Mouse (Mus musculus) E14TG2a.4 (cell line): ENCODE results near the gene Poln.

ENCODE experiments used
- H3K27me3 ChIP-seq: 2 replicates; pipeline ENCODE4 v1.6.1; 2014; ENCODE audit warnings: low read length, control low read depth; ENCODE audit not compliant: insufficient read depth
- H3K36me3 ChIP-seq: 2 replicates; pipeline ENCODE4 v1.6.1; 2014; ENCODE audit warnings: low read length, control low read depth; ENCODE audit not compliant: insufficient read depth
- H3K4me1 ChIP-seq: replicated peaks from 2 replicates; pipeline ENCODE4 v1.6.1; 2014; ENCODE audit warnings: low read depth, low read length, control low read depth
- H3K4me3 ChIP-seq: replicated peaks from 2 replicates; pipeline ENCODE4 v1.5.1; 2014; ENCODE audit warnings: mild to moderate bottlenecking, low read length
- H3K9me3 ChIP-seq: 2 replicates; pipeline ENCODE4 v1.6.1; 2014; ENCODE audit warnings: low read length, control low read depth
- CTCF ChIP-seq: conservative IDR thresholded peaks from 2 replicates; pipeline ENCODE4 v1.5.1; 2014; ENCODE audit warnings: low read length
- NANOG ChIP-seq: IDR thresholded peaks from 2 replicates; pipeline ENCODE4 v1.6.1; 2014; ENCODE audit warnings: borderline replicate concordance, low read length, mixed read lengths
- POU5F1 ChIP-seq: IDR thresholded peaks from 2 replicates; pipeline ENCODE4 v1.6.1; 2014; ENCODE audit warnings: low read length, borderline replicate concordance

The Poln gene

DNA sequence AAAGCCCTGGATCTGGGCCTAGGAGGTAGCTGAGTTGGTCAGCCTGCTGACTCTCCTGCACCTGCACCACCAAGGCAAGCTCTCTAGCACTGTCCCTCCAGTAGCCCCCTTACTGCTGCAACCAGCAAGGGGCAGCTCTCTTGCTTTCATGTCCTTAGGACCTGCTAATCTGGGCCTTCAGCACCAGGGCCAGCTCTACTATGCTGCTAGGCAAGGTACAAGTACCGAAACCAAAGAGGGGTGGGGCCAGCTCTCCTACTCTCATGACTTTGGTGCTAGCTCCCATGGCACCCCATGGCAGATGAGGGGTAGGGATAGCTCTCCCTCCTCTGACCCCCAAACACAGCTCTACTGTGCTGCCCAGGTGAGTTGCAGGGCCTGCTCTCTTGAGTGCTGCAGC, 45.1 kb downstream of the Poln start:
- H3K9me3 ChIP-seq = no peaks in the 10 kb centered on the region
- H3K27me3 ChIP-seq = 0 out of 2 replicates have a peak, but pooled peaks cover 3% of the 10 kb centered on the region
- H3K4me3 ChIP-seq = no peak overlapping the region
- peaks cover 5% of the 10 kb centered on the region for H3K4me1 ChIP-seq
- no peak for TF ChIP-seq POU5F1
- TF ChIP-seq CTCF = no peak
- TF ChIP-seq NANOG = no peak
- H3K36me3 ChIP-seq = no peaks in the 10 kb centered on the region

DNA sequence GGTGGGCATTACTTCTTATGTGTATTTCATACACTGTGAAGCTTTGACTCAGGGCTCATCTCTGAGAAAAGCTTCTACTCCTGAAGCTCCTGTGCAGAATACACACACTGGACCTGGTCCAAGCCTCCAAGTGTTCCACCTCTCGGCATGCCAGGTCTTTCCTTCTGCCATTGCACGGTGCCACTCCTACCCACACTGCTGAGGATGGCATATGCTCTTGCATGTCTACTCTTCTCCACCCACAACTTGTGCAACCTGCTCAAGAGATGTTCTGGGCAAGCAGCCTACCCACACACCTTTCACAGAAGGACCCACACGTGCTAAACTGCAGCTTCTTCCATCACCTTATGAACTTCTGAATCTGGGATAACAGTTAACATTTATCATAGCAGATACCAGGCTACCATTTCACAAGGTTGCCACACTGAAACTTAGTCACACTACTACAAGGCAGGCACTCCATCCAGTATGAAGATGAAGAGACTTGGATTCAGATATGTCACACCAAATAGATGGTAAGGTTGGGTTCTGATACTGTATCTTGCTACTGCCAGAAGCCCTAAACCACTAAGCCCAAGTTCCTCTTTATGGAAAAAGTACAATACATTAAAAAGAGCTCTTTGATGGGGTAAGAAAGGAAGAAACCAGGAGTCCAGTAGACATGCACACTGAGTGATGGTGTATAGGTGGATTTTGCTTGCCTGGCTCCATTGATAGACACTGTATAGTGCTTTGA, 50.0 kb downstream of the Poln start:
- Histone ChIP-seq H3K9me3 (no peaks in the 10 kb centered on the region), H3K36me3 (no peaks in the 10 kb centered on the region), H3K4me1 (peaks cover 2% of the 10 kb centered on the region), H3K27me3 (peaks cover 2% of the 10 kb centered on the region; the same call in 1 of the 2 replicates), H3K4me3 (no peak overlapping the region)
- no peak for TF ChIP-seq CTCF

DNA sequence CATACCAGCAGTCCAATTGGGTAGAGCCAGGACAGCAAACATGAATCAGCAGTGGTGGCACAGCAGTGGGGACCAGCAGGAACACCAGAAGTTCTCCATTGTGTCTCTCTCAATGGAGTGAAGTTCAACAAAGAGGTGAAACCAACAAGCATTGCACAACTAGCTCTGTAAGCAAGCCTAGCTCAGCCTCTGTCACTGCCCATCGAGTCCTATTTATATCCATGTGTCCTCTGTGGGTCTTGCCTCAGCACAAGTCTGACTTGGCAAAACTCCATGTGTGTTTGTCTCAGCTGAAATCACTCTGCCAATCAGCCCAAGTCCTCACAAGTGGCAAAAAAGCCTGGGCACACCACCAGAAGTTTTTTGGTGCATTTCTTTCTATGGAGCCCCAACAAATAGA, 63.6 kb downstream of the Poln start:
- TF ChIP-seq CTCF = no peak
- TF ChIP-seq NANOG = no peak
- H3K4me3 ChIP-seq = no peak overlapping the region

DNA sequence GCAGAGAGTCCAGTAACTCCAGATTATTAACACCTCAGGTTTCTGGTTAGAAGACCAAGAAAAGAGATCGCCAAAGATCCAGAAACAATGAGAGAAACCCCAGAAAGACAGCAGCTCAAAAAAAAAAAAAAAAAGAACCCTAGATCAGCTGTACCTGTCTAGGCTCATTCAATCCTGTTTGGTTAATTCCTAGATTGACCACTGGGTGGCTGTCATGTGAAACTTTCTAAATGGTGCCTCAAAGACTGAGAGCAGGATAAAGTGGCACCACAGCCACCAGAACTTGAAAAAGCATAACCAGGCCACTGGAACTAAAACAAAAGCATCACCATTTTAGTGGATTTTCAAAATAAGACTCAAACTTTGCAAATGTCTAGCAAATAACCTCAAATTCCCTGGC, 71.9 kb downstream of the Poln start:
- H3K36me3 ChIP-seq = no peaks in the 10 kb centered on the region
- TF ChIP-seq CTCF (peak; percentile 61), NANOG (no peak)
- no peaks in the 10 kb centered on the region for H3K4me1 ChIP-seq
- H3K4me3 ChIP-seq = no peak overlapping the region
- no peaks in the 10 kb centered on the region for H3K9me3 ChIP-seq
- H3K27me3 ChIP-seq = peaks cover 19% of the 10 kb centered on the region

More for the DNA sequence above, 63.6 kb downstream of the Poln start:
- Histone ChIP-seq H3K36me3 (no peaks in the 10 kb centered on the region), H3K4me1 (no peaks in the 10 kb centered on the region), H3K27me3 (0 out of 2 replicates have a peak, but pooled peaks cover 5% of the 10 kb centered on the region), H3K9me3 (no peaks in the 10 kb centered on the region)

- TF ChIP-seq NANOG (no peak), CTCF (no peak), POU5F1 (no peak)
- Histone ChIP-seq H3K27me3 (peaks cover 22% of the 10 kb centered on the region), H3K4me3 (no peak overlapping the region), H3K9me3 (no peaks in the 10 kb centered on the region), H3K36me3 (no peaks in the 10 kb centered on the region), H3K4me1 (no peaks in the 10 kb centered on the region)
Observed at GRCm38 (mm10) chr5:34093021-34093420, 76.2 kb downstream of the Poln start.

- no peaks in the 10 kb centered on the region for H3K4me1 ChIP-seq
- peaks cover 8% of the 10 kb centered on the region for H3K9me3 ChIP-seq
- no peak for TF ChIP-seq NANOG
- no peak for TF ChIP-seq CTCF
- TF ChIP-seq POU5F1 = no peak
- H3K4me3 ChIP-seq = no peak overlapping the region
- H3K36me3 ChIP-seq = no peaks in the 10 kb centered on the region
- H3K27me3 ChIP-seq = peaks cover 17% of the 10 kb centered on the region
Observed at GRCm38 (mm10) chr5:34032520-34032919, 136.7 kb downstream of the Poln start.

- H3K9me3 ChIP-seq = 0 out of 2 replicates have a peak, but pooled peaks cover 3% of the 10 kb centered on the region
- H3K4me1 ChIP-seq = no peaks in the 10 kb centered on the region
- no peak overlapping the region for H3K4me3 ChIP-seq
- H3K36me3 ChIP-seq = no peaks in the 10 kb centered on the region
- TF ChIP-seq CTCF = no peak
- TF ChIP-seq NANOG = no peak
- no peak for TF ChIP-seq POU5F1
- H3K27me3 ChIP-seq = peaks cover 17% of the 10 kb centered on the region
Observed at GRCm38 (mm10) chr5:34031022-34031421, 138.2 kb downstream of the Poln start.

GRCm38 (mm10) chr5:34030101-34030500, 139.1 kb downstream of the Poln start:
- Histone ChIP-seq H3K4me1 (no peaks in the 10 kb centered on the region), H3K27me3 (peaks cover 17% of the 10 kb centered on the region), H3K36me3 (no peaks in the 10 kb centered on the region), H3K4me3 (no peak overlapping the region), H3K9me3 (0 out of 2 replicates have a peak, but pooled peaks cover 1% of the 10 kb centered on the region)
- no peak for TF ChIP-seq CTCF
- no peak for TF ChIP-seq POU5F1
- no peak for TF ChIP-seq NANOG

DNA sequence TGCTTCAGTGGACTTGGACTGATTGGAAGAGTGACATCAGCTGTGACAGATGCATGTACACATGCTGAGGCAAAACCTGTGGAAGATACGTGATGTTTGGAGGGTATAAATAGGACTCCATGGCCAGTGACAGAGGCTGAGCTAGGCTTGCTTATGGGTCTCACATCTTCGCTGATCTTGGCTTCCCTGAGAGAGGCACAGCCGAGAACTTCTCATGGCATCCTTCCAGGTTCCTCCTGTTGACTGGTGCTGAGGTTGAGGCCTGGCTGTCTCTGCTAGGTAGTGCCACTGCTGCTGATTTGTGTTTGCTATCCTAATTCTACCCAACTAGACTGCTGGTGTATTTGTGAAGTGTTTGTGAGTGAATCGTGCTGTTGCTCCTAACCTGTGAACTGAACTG, 150.3 kb downstream of the Poln start:
- no peaks in the 10 kb centered on the region for H3K4me1 ChIP-seq
- TF ChIP-seq POU5F1 = no peak
- TF ChIP-seq NANOG = no peak
- TF ChIP-seq CTCF = no peak
- H3K9me3 ChIP-seq = no peaks in the 10 kb centered on the region
- no peaks in the 10 kb centered on the region for H3K36me3 ChIP-seq
- H3K4me3 ChIP-seq = no peak overlapping the region
- peaks cover 14% of the 10 kb centered on the region for H3K27me3 ChIP-seq
